Mouse (Mus musculus) stomach, postnatal 0 days (tissue): ENCODE measurements around the gene Iqch. TPM values are rescaled to one million over a fixed set of nuclear protein-coding genes. Genes with fewer than 3 reads are reported as not detected.

Experiments used
- ATAC-seq: fragments of 200-750 bp; cut with Nextera tagmentation; 2 replicates; pipeline ENCODE4 v1.8.0; 2017; ENCODE audit not compliant: low FRiP score, low TSS enrichment
- DNase-seq: peaks from one replicate; pipeline ENCODE4 v3.0.0-alpha.2; 2016; ENCODE audit warnings: low spot score
- H3K27ac ChIP-seq: fragments of 300-500 bp; sonication (generic); replicated peaks from 2 replicates; pipeline ENCODE4 v1.5.1; 2014; ENCODE audit warnings: mild to moderate bottlenecking, control low read depth
- H3K27me3 ChIP-seq: fragments of 300-500 bp; sonication (generic); 2 replicates; pipeline ENCODE4 v1.6.1; 2014; ENCODE audit warnings: low read length; ENCODE audit not compliant: control insufficient read depth, insufficient read depth
- H3K36me3 ChIP-seq: fragments of 300-500 bp; sonication (generic); 2 replicates; pipeline ENCODE4 v1.6.1; 2014; ENCODE audit warnings: low read length, mixed read lengths; ENCODE audit not compliant: control insufficient read depth, insufficient read depth
- H3K4me1 ChIP-seq: fragments of 300-500 bp; sonication (generic); replicated peaks from 2 replicates; pipeline ENCODE4 v1.6.1; 2014; ENCODE audit warnings: antibody characterized with exemption; ENCODE audit not compliant: control insufficient read depth, insufficient read depth
- H3K4me2 ChIP-seq: fragments of 300-500 bp; sonication (generic); replicated peaks from 2 replicates; pipeline ENCODE4 v1.6.1; 2014; ENCODE audit warnings: low read depth, mild to moderate bottlenecking, control low read depth, moderate library complexity
- H3K4me3 ChIP-seq: fragments of 300-500 bp; sonication (generic); 2 replicates; pipeline ENCODE4 v1.5.1; 2014; ENCODE audit warnings: low read depth, low read length, control low read depth
- H3K9ac ChIP-seq: fragments of 300-500 bp; sonication (generic); 2 replicates; pipeline ENCODE4 v1.6.1; 2014; ENCODE audit warnings: mild to moderate bottlenecking, low read length, control low read depth, mixed read lengths
- H3K9me3 ChIP-seq: fragments of 300-500 bp; sonication (generic); 2 replicates; pipeline ENCODE4 v1.6.1; 2016; ENCODE audit warnings: low read length; ENCODE audit not compliant: control insufficient read depth
- CTCF ChIP-seq: IDR thresholded peaks from 2 replicates; pipeline ENCODE4 v1.5.1; 2016; ENCODE audit warnings: antibody characterized with exemption, low read depth, mild to moderate bottlenecking, moderate library complexity
- EP300 ChIP-seq: optimal IDR thresholded peaks from 2 replicates; pipeline ENCODE3; 2016; ENCODE audit warnings: antibody characterized with exemption
- WGBS: fragments of 180-500 bp; shearing (Covaris S2); extraction: QIAGEN DNeasy Blood & Tissue Kit; methylation state at CpG from one replicate; pipeline ENCODE4 v1.1.7; 2014; 5-methylcytosine and 5-hydroxymethylcytosine counted together
- polyA plus RNA-seq: library from polyadenylated mRNA; unstranded; fragments of >200 nt; fragmentation: Nextera tagmentation; extraction: Ambion mirVana; gene quantifications from 2 replicates; pipeline ENCODE4 v1.2.1, GENCODE M21; 2015

Gene Iqch
- polyA plus RNA-seq, 1 experiment from 2014 or later, result not detected

GRCm38 (mm10) chr9:63430652-63431051 lies 171.6 kb downstream of the Iqch start:
- Histone ChIP-seq H3K27me3 (no peaks in the 10 kb centered on the region), H3K9me3 (no peaks in the 10 kb centered on the region), H3K9ac (no peak overlapping the region), H3K4me1 (no peaks in the 10 kb centered on the region), H3K4me2 (no peak overlapping the region), H3K27ac (no peak overlapping the region), H3K36me3 (no peaks in the 10 kb centered on the region), H3K4me3 (no peak overlapping the region)
- WGBS, result 75% methylated on average over 1 of the region's 1 CpGs
- TF ChIP-seq EP300, result no peak
- TF ChIP-seq CTCF, result no peak
- DNase-seq (no peak), ATAC-seq (no peak)

- DNase-seq (no peak), ATAC-seq (no peak)
- Histone ChIP-seq H3K4me1 (no peaks in the 10 kb centered on the region), H3K4me2 (no peak overlapping the region), H3K9me3 (no peaks in the 10 kb centered on the region), H3K9ac (no peak overlapping the region), H3K36me3 (no peaks in the 10 kb centered on the region), H3K4me3 (no peak overlapping the region), H3K27me3 (no peaks in the 10 kb centered on the region), H3K27ac (no peak overlapping the region)
- TF ChIP-seq CTCF (peak; percentile 51), EP300 (no peak)
- 33% methylated on average over 9 of the region's 9 CpGs for whole genome bisulfite sequencing
Observed at GRCm38 (mm10) chr9:63421096-63421736, 181.1 kb downstream of the Iqch start.

GRCm38 (mm10) chr9:63420396-63420795 lies 181.9 kb downstream of the Iqch start:
- TF ChIP-seq CTCF (no peak), EP300 (no peak)
- no peak for ATAC-seq
- H3K9ac ChIP-seq, result no peak overlapping the region
- H3K27me3 ChIP-seq, result no peaks in the 10 kb centered on the region
- no peak overlapping the region for H3K4me2 ChIP-seq
- H3K36me3 ChIP-seq, result no peaks in the 10 kb centered on the region
- WGBS, result 46% methylated on average over 6 of the region's 6 CpGs
- H3K9me3 ChIP-seq, result no peaks in the 10 kb centered on the region
- no peak overlapping the region for H3K4me3 ChIP-seq
- no peaks in the 10 kb centered on the region for H3K4me1 ChIP-seq
- no peak for DNase-seq
- no peak overlapping the region for H3K27ac ChIP-seq

GRCm38 (mm10) chr9:63400176-63400575 lies 202.1 kb downstream of the Iqch start:
- DNase-seq (no peak), ATAC-seq (no peak)
- WGBS, result 83% methylated on average over 1 of the region's 1 CpGs
- Histone ChIP-seq H3K4me3 (no peak overlapping the region), H3K36me3 (no peaks in the 10 kb centered on the region; the same call in 1 of the 2 replicates), H3K9ac (no peak overlapping the region), H3K4me1 (0 out of 2 replicates have a peak, but pooled peaks cover 3% of the 10 kb centered on the region), H3K27ac (no peak overlapping the region), H3K4me2 (no peak overlapping the region), H3K27me3 (no peaks in the 10 kb centered on the region), H3K9me3 (no peaks in the 10 kb centered on the region)
- TF ChIP-seq CTCF, result no peak
- TF ChIP-seq EP300, result no peak

- WGBS, result 5% methylated on average over 8 of the region's 8 CpGs
- TF ChIP-seq EP300 (no peak), CTCF (no peak)
- H3K4me2 ChIP-seq, result peak overlapping the region; percentile 97
- no peak for DNase-seq
- peak overlapping the region; percentile 80 for H3K9ac ChIP-seq
- H3K36me3 ChIP-seq, result no peaks in the 10 kb centered on the region; the same call in 1 of the 2 replicates
- ATAC-seq, result peak; percentile 59
- H3K4me1 ChIP-seq, result 0 out of 2 replicates have a peak, but pooled peaks cover 3% of the 10 kb centered on the region
- peak overlapping the region; percentile 79 for H3K4me3 ChIP-seq
- H3K27me3 ChIP-seq, result no peaks in the 10 kb centered on the region
- H3K9me3 ChIP-seq, result no peaks in the 10 kb centered on the region
- H3K27ac ChIP-seq, result peak overlapping the region; percentile 88; the same call in 1 of the 2 replicates
Observed at GRCm38 (mm10) chr9:63399463-63399815, 202.9 kb downstream of the Iqch start.
